Mouse (Mus musculus) cortical plate, adult 2 months (tissue): ENCODE results near the gene Btbd16. TPM values are rescaled to one million over a fixed set of nuclear protein-coding genes. Genes with fewer than 3 reads are reported as not detected.

Experiments
- H3K27ac ChIP-seq: fragments of 200-500 bp; 2 replicates; pipeline ENCODE4 v1.5.1; 2012; ENCODE audit warnings: low read length, control low read depth, inconsistent platforms; ENCODE audit not compliant: insufficient read depth
- H3K4me1 ChIP-seq: fragments of 200-500 bp; 2 replicates; pipeline ENCODE4 v1.6.1; 2011; ENCODE audit warnings: low read length; ENCODE audit not compliant: control insufficient read depth, insufficient read depth
- H3K4me3 ChIP-seq: fragments of 200-500 bp; 2 replicates; pipeline ENCODE4 v1.5.1; 2011; ENCODE audit warnings: mild to moderate bottlenecking, low read length, control low read depth; ENCODE audit not compliant: insufficient read depth
- CTCF ChIP-seq: fragments of 200-500 bp; IDR thresholded peaks from 2 replicates; pipeline ENCODE4 v1.5.1; 2011; ENCODE audit warnings: mild to moderate bottlenecking, control low read depth, low read length; ENCODE audit not compliant: insufficient read depth; ENCODE audit errors: extremely low read depth
- POLR2A ChIP-seq: fragments of 200-500 bp; IDR thresholded peaks from 2 replicates; pipeline ENCODE4 v1.6.1; 2011; ENCODE audit warnings: mild to moderate bottlenecking, low read length, control low read depth; ENCODE audit not compliant: insufficient read depth; ENCODE audit errors: extremely low read depth
- polyA plus RNA-seq: library from polyadenylated mRNA; depleted of rRNA; stranded (reverse); fragments of >200 nt; gene quantifications from 2 replicates; pipeline ENCODE4 v1.2.3, GENCODE M21; 2012; rRNA removed

Btbd16 gene
- polyA plus RNA-seq = 0.68 and 0.86 TPM in 2 replicates

DNA sequence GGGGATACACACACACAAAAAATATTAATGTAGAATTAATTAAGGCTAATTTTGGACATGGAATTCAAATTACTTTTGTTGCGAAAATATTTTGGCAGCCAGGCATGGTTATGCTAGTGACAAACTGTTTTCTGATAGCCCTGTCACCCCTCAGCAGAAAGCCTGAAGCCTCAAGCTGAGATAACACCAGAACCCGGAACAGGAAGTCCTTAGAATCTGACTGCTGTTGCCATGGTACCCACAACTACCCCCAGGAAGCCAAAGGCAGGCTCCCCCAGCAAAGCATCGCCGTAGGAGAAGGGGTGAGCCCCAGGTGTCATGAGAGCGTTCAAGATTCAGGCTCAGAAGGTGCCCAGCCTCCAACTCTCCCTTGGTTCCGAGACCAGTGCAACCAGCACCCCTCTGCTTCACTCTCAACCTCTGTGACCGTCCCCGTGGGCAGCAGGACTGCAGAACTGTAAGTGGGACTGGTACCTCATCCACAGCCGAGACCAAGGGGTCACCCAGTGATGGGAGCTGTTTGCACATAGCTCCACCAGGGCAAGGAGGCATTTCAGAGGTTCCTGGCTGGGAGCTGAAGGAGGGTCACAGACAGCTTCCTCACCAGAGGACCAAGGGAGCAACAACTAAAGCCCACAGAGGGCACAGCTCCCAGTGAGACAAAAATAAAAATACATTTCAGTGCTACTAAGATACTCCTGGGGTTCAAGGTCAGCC is at the start of gene Btbd16:
Gene Btbd16 (plus strand): TSS at position 156 of the 717 bp plus-strand sequence.
- TF ChIP-seq POLR2A = no peak
- H3K4me1 ChIP-seq = no peaks in the 10 kb centered on the region

DNA sequence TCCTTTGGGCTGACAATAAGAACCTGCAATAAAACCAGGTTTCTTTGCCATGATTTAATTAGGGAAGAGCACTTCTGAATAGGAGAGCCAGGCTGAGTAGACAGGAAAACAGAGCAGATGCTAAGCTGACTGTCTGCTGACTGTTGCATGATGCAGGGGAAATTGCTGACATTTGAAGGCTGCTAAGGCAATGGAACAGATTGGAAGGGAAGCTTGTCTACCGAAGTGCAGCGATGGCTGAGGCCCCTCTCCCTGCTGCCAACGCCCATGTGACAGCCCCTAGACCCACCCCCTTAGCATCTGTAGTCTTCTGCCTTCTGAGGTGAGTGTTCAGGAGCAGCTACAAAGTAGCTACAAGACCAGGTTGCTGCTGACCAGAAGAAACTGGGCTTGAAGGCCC is 47.7 kb upstream of the Btbd16 start:
- Histone ChIP-seq H3K4me1 (peaks cover 4% of the 10 kb centered on the region; the same call in 1 of the 2 replicates), H3K27ac (no peak overlapping the region), H3K4me3 (no peak overlapping the region)
- TF ChIP-seq POLR2A (no peak), CTCF (no peak)

More for the DNA sequence above, at the start of gene Btbd16:
- no peak within 1 kb of the TSS for H3K4me3 ChIP-seq
- H3K27ac ChIP-seq = no peak within 1 kb of the TSS

DNA sequence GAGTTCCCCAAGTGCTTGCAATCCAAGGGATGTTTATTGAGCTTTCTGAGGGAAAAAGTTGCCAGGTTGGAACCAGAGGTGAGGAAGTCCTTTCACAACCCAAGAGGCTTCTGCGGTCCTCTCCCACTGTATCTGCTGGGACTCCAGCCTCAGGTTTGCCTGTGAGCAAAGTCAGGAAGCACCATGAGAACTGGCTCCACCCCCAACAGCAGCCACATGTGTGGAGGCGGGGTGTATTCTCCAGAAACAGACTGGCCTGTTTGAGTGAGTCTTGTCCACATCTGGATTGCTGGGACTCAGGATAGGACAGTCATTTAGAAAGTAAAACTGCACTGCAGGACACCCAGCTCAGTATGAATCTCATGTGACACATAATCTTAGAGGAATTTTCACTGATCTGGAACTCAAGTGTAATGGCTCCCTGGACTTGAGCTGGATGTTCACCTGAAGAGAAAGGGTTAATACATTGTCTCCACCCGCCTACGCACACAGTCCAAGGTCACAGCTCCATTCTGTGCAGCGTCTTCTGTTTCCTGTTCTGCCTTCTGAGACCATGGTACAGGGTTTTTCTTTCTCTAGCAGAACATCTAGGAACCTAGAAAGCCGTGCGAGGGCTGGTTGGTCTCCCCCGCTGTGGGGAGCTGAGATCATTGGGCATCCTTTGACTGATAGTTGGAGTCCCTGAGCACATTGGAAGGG is 47.0 kb upstream of the Btbd16 start:
- TF ChIP-seq POLR2A (no peak), CTCF (no peak)
- H3K4me1 ChIP-seq = peaks cover 8% of the 10 kb centered on the region
- H3K4me3 ChIP-seq = no peak overlapping the region
- H3K27ac ChIP-seq = no peak overlapping the region

DNA sequence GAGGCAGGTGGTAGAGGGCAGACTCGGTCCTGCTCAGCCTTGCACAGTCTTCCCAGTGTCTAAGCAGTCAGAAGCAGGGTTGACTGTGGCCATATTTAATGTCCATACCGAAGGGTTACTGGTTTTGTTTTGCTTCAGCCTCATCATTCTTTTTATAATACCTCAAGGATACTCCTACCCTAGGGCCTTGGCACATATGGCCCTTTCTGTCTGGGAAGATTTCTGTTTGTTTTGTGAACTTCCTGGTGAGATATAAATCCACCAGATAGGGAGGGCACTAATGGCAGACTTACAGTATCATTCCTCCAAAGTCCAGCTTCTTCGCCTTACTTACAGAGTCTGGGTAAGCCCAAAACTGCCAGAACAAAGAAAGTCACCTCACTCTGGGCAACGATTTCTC is 46.3 kb upstream of the Btbd16 start:
- no peak overlapping the region for H3K4me3 ChIP-seq
- TF ChIP-seq CTCF = no peak
- no peak for TF ChIP-seq POLR2A
- peaks cover 12% of the 10 kb centered on the region for H3K4me1 ChIP-seq
- no peak overlapping the region for H3K27ac ChIP-seq

DNA sequence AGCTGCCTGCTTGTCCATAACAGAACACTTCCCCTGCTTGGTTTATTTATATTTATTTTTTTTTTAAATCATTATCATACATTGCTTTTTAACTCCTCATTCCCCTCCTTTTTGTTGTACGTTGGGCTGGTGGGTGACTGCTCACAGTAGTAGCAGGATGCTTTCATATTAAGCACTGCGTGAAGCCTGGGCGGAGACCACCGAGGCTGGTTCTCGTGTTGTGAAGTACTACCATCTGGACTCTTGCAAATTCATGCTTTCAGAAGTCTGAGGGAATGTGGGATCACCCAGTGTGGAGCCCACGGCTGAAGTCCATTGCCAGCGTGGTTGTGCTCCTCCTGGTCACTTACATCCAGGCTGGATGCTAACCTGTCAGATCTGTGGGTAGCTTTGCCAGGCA is 42.1 kb upstream of the Btbd16 start:
- no peak overlapping the region for H3K4me3 ChIP-seq
- H3K27ac ChIP-seq = no peak overlapping the region
- TF ChIP-seq CTCF = no peak
- TF ChIP-seq POLR2A = no peak
- H3K4me1 ChIP-seq = peaks cover 11% of the 10 kb centered on the region

DNA sequence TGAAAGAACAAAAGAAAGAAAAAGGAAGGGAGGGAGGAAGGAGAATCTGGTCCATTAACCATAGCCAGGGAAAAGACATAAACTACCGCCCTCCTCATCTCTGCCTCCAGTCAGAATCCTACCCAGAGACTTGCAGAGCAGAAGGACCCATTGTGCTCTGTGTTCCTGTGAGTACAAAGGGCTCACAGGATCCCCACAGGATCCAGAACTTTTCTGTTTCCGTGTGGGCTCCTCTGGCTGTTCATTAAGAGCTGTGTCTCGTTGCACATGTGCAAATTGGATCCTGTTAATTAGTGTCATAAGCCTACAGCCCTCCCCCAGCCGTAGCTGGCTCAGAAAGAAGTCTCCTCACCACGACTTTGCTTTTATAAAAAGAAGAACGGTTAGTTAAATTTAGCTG is 41.0 kb upstream of the Btbd16 start:
- TF ChIP-seq POLR2A (no peak), CTCF (no peak)
- Histone ChIP-seq H3K4me1 (peaks cover 11% of the 10 kb centered on the region), H3K4me3 (no peak overlapping the region), H3K27ac (no peak overlapping the region)

DNA sequence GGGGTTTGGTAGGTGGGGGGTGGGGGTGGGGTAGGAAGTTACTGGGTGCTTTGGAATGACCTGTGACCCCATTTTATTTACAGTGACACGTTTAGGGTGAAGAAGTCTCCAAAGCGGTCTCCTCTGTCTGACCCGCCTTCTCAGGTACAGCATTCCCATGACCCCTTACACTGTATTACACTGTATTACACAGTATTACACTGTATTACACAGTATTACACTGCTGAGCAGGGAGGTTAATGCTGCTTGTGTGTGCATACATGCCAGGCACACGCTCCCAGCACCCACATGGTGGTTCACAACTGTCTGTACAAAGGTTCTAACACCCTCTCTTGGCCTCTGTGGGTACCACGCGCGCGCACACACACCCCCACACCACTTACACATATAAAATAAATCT is 40.4 kb upstream of the Btbd16 start:
- no peak overlapping the region for H3K27ac ChIP-seq
- no peak overlapping the region for H3K4me3 ChIP-seq
- H3K4me1 ChIP-seq = peaks cover 11% of the 10 kb centered on the region
- no peak for TF ChIP-seq CTCF
- no peak for TF ChIP-seq POLR2A

DNA sequence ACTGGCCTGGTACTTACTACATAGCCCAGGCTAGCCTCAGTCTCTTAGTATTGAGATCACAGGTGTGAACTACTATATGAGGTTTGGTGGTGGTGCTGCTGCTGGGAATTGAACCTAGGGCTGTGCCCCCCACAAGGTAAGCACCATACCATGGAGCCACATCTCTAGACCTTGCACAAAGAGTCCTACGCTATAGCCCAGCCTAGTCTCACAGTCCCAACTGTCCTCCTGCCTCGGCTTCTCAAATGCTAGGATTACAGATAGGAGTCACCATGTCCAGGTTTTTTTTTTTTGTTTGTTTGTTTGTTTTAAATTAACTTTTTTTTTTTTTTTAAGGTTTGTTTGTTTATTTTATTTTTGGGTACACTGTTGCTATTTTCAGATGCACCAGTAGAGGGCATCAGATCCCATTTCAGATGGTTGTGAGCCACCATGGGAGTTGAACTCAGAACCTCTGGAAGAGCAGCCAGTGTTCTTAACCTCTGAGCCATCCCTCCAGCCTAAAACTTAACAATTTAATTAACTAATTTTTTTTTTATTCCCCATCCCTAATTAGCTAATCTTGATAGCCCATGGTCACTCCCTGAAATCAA is 39.6 kb upstream of the Btbd16 start:
- no peak overlapping the region for H3K27ac ChIP-seq
- TF ChIP-seq POLR2A (no peak), CTCF (0 out of 2 replicates have a peak, but pooled peaks have one; percentile 22)
- H3K4me1 ChIP-seq = peaks cover 11% of the 10 kb centered on the region
- no peak overlapping the region for H3K4me3 ChIP-seq

DNA sequence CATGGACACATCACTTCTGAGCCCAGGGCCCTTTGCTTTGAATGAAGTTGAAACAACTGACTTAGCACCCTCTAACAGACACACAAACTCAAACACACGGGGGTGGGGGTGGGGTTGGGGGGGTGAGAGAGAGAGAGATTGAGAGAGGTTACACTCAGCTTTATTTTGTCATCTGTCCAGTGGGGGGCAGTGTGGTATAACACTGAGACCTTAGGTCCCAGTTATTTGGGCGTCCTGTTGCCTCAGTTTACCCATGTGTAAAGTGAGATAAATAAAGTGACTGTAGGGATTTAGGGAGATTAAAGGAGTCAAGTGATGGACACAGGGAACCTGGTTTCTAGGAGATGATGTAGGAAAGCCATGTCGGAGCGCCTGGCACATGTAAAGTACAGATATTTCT is 32.8 kb upstream of the Btbd16 start:
- Histone ChIP-seq H3K27ac (no peak overlapping the region), H3K4me1 (no peaks in the 10 kb centered on the region), H3K4me3 (no peak overlapping the region)
- TF ChIP-seq CTCF (peak; percentile 17; the same call in 1 of the 2 replicates), POLR2A (no peak)
